ENCODE assay signal across 21 mouse cellular contexts in genomic region chr17:50335776-50336175, GRCm38 (mm10). TPM values are rescaled to one million over a fixed set of nuclear protein-coding genes. Genes with fewer than 3 reads are reported as not detected.
A peak's percentile ranks its signal among the peaks of the same experiment; 100 is the strongest.
DNase-seq lines count a peak whose midpoint lies in the region; ATAC-seq and TF ChIP-seq lines count a peak whose summit lies in the region.
"Had no signal": no experiment of that assay in that cellular context is flagged by ENCODE, and none has a peak within 500 bp of the region (broad histone marks: within the 10 kb centered on the region; RNA-seq: fewer than 3 reads in every experiment).

No protein-coding gene starts in this region.

- no peaks in the 10 kb centered on the region for H3K36me3 ChIP-seq in intestine, postnatal 0 days (ENCODE audit: control insufficient read depth, insufficient read depth)
- H3K36me3 ChIP-seq in intestine, embryonic 15.5 days = no peaks in the 10 kb centered on the region
- H3K36me3 ChIP-seq in liver, postnatal 0 days (replicated peaks; ENCODE audit: insufficient read depth, low read length) = no peaks in the 10 kb centered on the region
- H3K36me3 ChIP-seq in CH12.LX (replicated peaks in 1 of 2; ENCODE audit: control insufficient read depth in 1 of 2, insufficient read depth in 1 of 2, low read length in 1 of 2) = no peaks in the 10 kb centered on the region
- no peaks in the 10 kb centered on the region for H3K36me3 ChIP-seq in splenic B cell, adult 2 months (ENCODE audit: control insufficient read depth, insufficient read depth, low read length, poor library complexity, severe bottlenecking)
- H3K36me3 ChIP-seq: heart, embryonic 12.5 days; hindbrain, embryonic 13.5 days; limb, embryonic 12.5 days had no signal

- no peak for TF ChIP-seq POLR2A in CH12.LX (IDR thresholded peaks at IDR 0.05; ENCODE audit: low read depth, low read length)

- peak; percentile 41 for TF ChIP-seq CTCF in intestine, postnatal 0 days (IDR thresholded peaks at IDR 0.05; ENCODE audit: low read depth)
- peak; percentile 39 for TF ChIP-seq CTCF in liver, postnatal 0 days (IDR thresholded peaks at IDR 0.05; ENCODE audit: low read depth)
- TF ChIP-seq CTCF in CH12.LX (conservative IDR thresholded peaks at IDR 0.05 in 1 of 2, IDR thresholded peaks at IDR 0.05 in 1 of 2; ENCODE audit: low read depth in 2 of 2, low read length in 2 of 2) = peak in 1 of 2 experiments; percentile 28; a peak in 2 of 4 replicates

- H3K9me3 ChIP-seq in intestine, postnatal 0 days (ENCODE audit: control insufficient read depth) = no peaks in the 10 kb centered on the region
- no peaks in the 10 kb centered on the region for H3K9me3 ChIP-seq in intestine, embryonic 15.5 days
- H3K9me3 ChIP-seq in liver, postnatal 0 days (ENCODE audit: low read length) = no peaks in the 10 kb centered on the region
- H3K9me3 ChIP-seq in CH12.LX (replicated peaks; ENCODE audit: low read length) = no peaks in the 10 kb centered on the region
- H3K9me3 ChIP-seq: heart, embryonic 12.5 days; hindbrain, embryonic 13.5 days; limb, embryonic 12.5 days; megakaryocyte, embryonic 14.5 days had no signal

- no peak overlapping the region for H3K4me3 ChIP-seq in intestine, postnatal 0 days (ENCODE audit: low read depth, low read length)
- no peak overlapping the region for H3K4me3 ChIP-seq in intestine, embryonic 15.5 days (replicated peaks)
- no peak overlapping the region for H3K4me3 ChIP-seq in liver, postnatal 0 days (ENCODE audit: low read depth, low read length)
- no peak overlapping the region for H3K4me3 ChIP-seq in CH12.LX (replicated peaks in 1 of 3; ENCODE audit: low read depth in 2 of 3, low read length in 2 of 3, poor library complexity in 1 of 3)
- H3K4me3 ChIP-seq: heart, embryonic 12.5 days; hindbrain, embryonic 13.5 days; limb, embryonic 12.5 days; megakaryocyte, embryonic 14.5 days had no signal

- H3K27ac ChIP-seq in intestine, postnatal 0 days (ENCODE audit: low read depth, low read length) = no peak overlapping the region
- no peak overlapping the region for H3K27ac ChIP-seq in intestine, embryonic 15.5 days
- no peak overlapping the region for H3K27ac ChIP-seq in liver, postnatal 0 days (ENCODE audit: low read depth)
- H3K27ac ChIP-seq in CH12.LX (ENCODE audit: insufficient read depth, low read depth) = no peak overlapping the region
- H3K27ac ChIP-seq: hindbrain, embryonic 13.5 days; limb, embryonic 12.5 days had no signal

- H3K4me1 ChIP-seq in intestine, postnatal 0 days (replicated peaks; ENCODE audit: control insufficient read depth, insufficient read depth, low read length) = peaks cover 4% of the 10 kb centered on the region; the same call in 1 of the 2 replicates
- H3K4me1 ChIP-seq in intestine, embryonic 15.5 days (replicated peaks) = no peaks in the 10 kb centered on the region
- H3K4me1 ChIP-seq in liver, postnatal 0 days (ENCODE audit: insufficient read depth) = 0 out of 2 replicates have a peak, but pooled peaks cover under 1% of the 10 kb centered on the region
- H3K4me1 ChIP-seq in CH12.LX (ENCODE audit: control insufficient read depth in 1 of 2, insufficient read depth in 2 of 2) = peaks cover 0 to 3% of the 10 kb centered on the region in 2 experiments; a peak in 1 of 4 replicates

- H3K4me2 ChIP-seq in intestine, postnatal 0 days (replicated peaks; ENCODE audit: low read depth) = no peak overlapping the region
- H3K4me2 ChIP-seq in intestine, embryonic 15.5 days (replicated peaks) = no peak overlapping the region
- no peak overlapping the region for H3K4me2 ChIP-seq in liver, postnatal 0 days (ENCODE audit: low read depth, low read length)
- no peak overlapping the region for H3K4me2 ChIP-seq in CH12.LX (ENCODE audit: insufficient read depth, low read depth, poor library complexity, severe bottlenecking)
- H3K4me2 ChIP-seq: heart, embryonic 12.5 days; hindbrain, embryonic 13.5 days; limb, embryonic 12.5 days had no signal

- no peaks in the 10 kb centered on the region for H3K79me2 ChIP-seq in CH12.LX (replicated peaks; ENCODE audit: control insufficient read depth, extremely low read depth, insufficient read depth, poor library complexity, severe bottlenecking)

- dilution Hi-C loops in CH12.LX (cut with MboI; ENCODE audit: extremely low pct_ligation_motif_present, extremely low pct_unique_long_range_greater_than_20kb, low sequenced_read_pairs) = no loop called here

- 76% methylated on average over 2 of the region's 2 CpGs for WGBS in intestine, postnatal 0 days
- 90% methylated on average over 2 of the region's 2 CpGs for WGBS in intestine, embryonic 15.5 days
- 73% methylated on average over 2 of the region's 2 CpGs for WGBS in liver, postnatal 0 days (ENCODE audit: insufficient replicate concordance)

- H3K9ac ChIP-seq in intestine, postnatal 0 days (ENCODE audit: low read depth, low read length) = no peak overlapping the region
- no peak overlapping the region for H3K9ac ChIP-seq in intestine, embryonic 15.5 days
- no peak overlapping the region for H3K9ac ChIP-seq in liver, postnatal 0 days (replicated peaks)
- H3K9ac ChIP-seq in CH12.LX (ENCODE audit: insufficient read depth, low read depth) = no peak overlapping the region
- H3K9ac ChIP-seq: heart, embryonic 12.5 days; hindbrain, embryonic 13.5 days; limb, embryonic 12.5 days had no signal

- no peak for ATAC-seq in intestine, postnatal 0 days
- ATAC-seq in intestine, embryonic 15.5 days = no peak
- no peak for ATAC-seq in liver, postnatal 0 days

- in situ Hi-C loops in CH12.LX (cut with MboI; ENCODE audit: low pct_ligation_motif_present, low pct_unique_long_range_greater_than_20kb, low sequenced_read_pairs) = loop anchor here (25.0 kb wide), 1 partner anchor 452 kb away; no protein-coding TSS in a partner anchor

- TF ChIP-seq EP300 in liver, postnatal 0 days (IDR thresholded peaks at IDR 0.05; ENCODE audit: low read depth) = no peak
- TF ChIP-seq EP300 in CH12.LX (IDR thresholded peaks at IDR 0.05; ENCODE audit: low read length) = no peak

- no peaks in the 10 kb centered on the region for H3K27me3 ChIP-seq in intestine, postnatal 0 days (replicated peaks; ENCODE audit: control insufficient read depth, insufficient read depth, low read length)
- no peaks in the 10 kb centered on the region for H3K27me3 ChIP-seq in intestine, embryonic 15.5 days (replicated peaks)
- H3K27me3 ChIP-seq in liver, postnatal 0 days (ENCODE audit: insufficient read depth, low read length) = no peaks in the 10 kb centered on the region
- H3K27me3 ChIP-seq in CH12.LX (replicated peaks) = no peaks in the 10 kb centered on the region
- H3K27me3 ChIP-seq in splenic B cell, adult 2 months (ENCODE audit: control insufficient read depth, insufficient read depth, low read length, poor library complexity, severe bottlenecking) = no peaks in the 10 kb centered on the region
- H3K27me3 ChIP-seq: heart, embryonic 12.5 days; hindbrain, embryonic 13.5 days; limb, embryonic 12.5 days; megakaryocyte, embryonic 14.5 days had no signal

- TF ChIP-seq RAD21 in CH12.LX (IDR thresholded peaks at IDR 0.05; ENCODE audit: low read depth, low read length) = peak; percentile 3; the same call in 1 of the 2 replicates

- no peak for DNase-seq in liver, postnatal 0 days
- no peak for DNase-seq in liver
- no peak for DNase-seq in CH12.LX (ENCODE audit: extremely low read depth)
- peak; percentile 6 for DNase-seq in splenic B cell, adult 2 months (ENCODE audit: low read depth, low spot score)
- no peak for DNase-seq in embryo, embryonic 11 days
- DNase-seq: cerebellum, postnatal 14 days; heart, postnatal 14 days; kidney, adult 11 months; kidney, postnatal 25 days; layer of hippocampus, adult 9-11 months; lung, postnatal 14 days; right cerebral cortex, postnatal 25 days had no signal

TF ChIP-seq in CH12.LX, 34 proteins besides CTCF, POLR2A, EP300 and RAD21:
- TF ChIP-seq GABPA (IDR thresholded peaks at IDR 0.05; ENCODE audit: insufficient replicate concordance, low read depth, low read length) = no peak
- no peak for TF ChIP-seq TBP (conservative IDR thresholded peaks at IDR 0.05; ENCODE audit: low read depth, low read length)
- TF ChIP-seq SMC3 (IDR thresholded peaks at IDR 0.05; ENCODE audit: low read depth, low read length) = peak; percentile 27; the same call in 1 of the 2 replicates

RNA-seq across cellular contexts. Expression of gene Dazl, which starts 42.3 kb away (rescaled TPM):
- 0.13 and 0.25 TPM in 2 replicates for polyA plus RNA-seq in intestine, postnatal 0 days (2015; fragmentation: Nextera tagmentation; extraction: Ambion mirVana)
- polyA plus RNA-seq in intestine, embryonic 15.5 days (2015; fragmentation: Nextera tagmentation; extraction: Ambion mirVana) = 0.26 and 0.78 TPM in 2 replicates
- polyA plus RNA-seq in liver, postnatal 0 days (2015; fragmentation: Nextera tagmentation; extraction: Ambion mirVana) = not detected in 2 replicates
- total RNA-seq in CH12.LX (2012; rRNA removed) (not detected in 2 replicates), CH12.LX (2014; rRNA removed) (0.09 TPM in 2 replicates)
- not detected in 2 replicates for polyA plus RNA-seq in CH12.LX (2012; ENCODE audit: insufficient read length, low read depth)
- total RNA-seq: granulocyte monocyte progenitor cell, adult 5-6 weeks had no signal
- polyA plus RNA-seq: forebrain, embryonic 11.5 days; limb, embryonic 12.5 days; spleen, adult 2 months had no signal
